Mouse (Mus musculus) bone marrow, adult 2 months (tissue): ENCODE measurements at regions not wholly inside any gene's neighbourhood (a gene's known extent, or its start where the extent isn't known, plus 50 kb on each side); places are given as distances from the start of the nearest gene placed in this dataset.

ENCODE experiments used
- CTCF ChIP-seq: fragments of 200-500 bp; IDR thresholded peaks from 2 replicates; pipeline ENCODE4 v1.5.1; 2011; ENCODE audit warnings: low read length, control low read depth; ENCODE audit not compliant: control insufficient read depth, insufficient read depth
- POLR2A ChIP-seq: fragments of 200-500 bp; IDR thresholded peaks from 2 replicates; pipeline ENCODE4 v1.6.1; 2011; ENCODE audit warnings: low read depth, mild to moderate bottlenecking, control low read depth, low read length, borderline replicate concordance; ENCODE audit not compliant: control insufficient read depth

- TF ChIP-seq CTCF (no peak), POLR2A (no peak)
Measured at GRCm38 (mm10) chr13:41910236-41910635, 62.8 kb upstream of the Adtrp start.
